Comparison of ENCODE assay signal across 23 mouse cellular contexts in genomic region chr5:24828446-24828845, GRCm38 (mm10). TPM values are rescaled to one million over a fixed set of nuclear protein-coding genes. Genes with fewer than 3 reads are reported as not detected.
DNase-seq lines count a peak whose midpoint lies in the region; TF ChIP-seq lines count a peak whose summit lies in the region.
"Had no signal": no experiment of that assay in that cellular context is flagged by ENCODE, and none has a peak within 500 bp of the region (broad histone marks: within the 10 kb centered on the region; RNA-seq: fewer than 3 reads in every experiment).

No protein-coding gene starts in this region.

- no peak overlapping the region for H3K4me3 ChIP-seq in heart, adult 2 months
- no peak overlapping the region for H3K4me3 ChIP-seq in layer of hippocampus, adult 2 months
- H3K4me3 ChIP-seq in E14TG2a.4 (replicated peaks; ENCODE audit: low read length), result no peak overlapping the region
- H3K4me3 ChIP-seq: erythroblast, embryonic 14.5 days; heart, embryonic 10.5 days; heart, embryonic 15.5 days; liver, embryonic 13.5 days had no signal

- no peak overlapping the region for H3K27ac ChIP-seq in heart, adult 2 months
- no peak overlapping the region for H3K27ac ChIP-seq in layer of hippocampus, adult 2 months
- H3K27ac ChIP-seq: heart, embryonic 10.5 days; heart, embryonic 15.5 days; kidney, postnatal 0 days; liver, embryonic 13.5 days had no signal

- H3K9ac ChIP-seq in heart, adult 2 months (ENCODE audit: low read depth, low read length), result no peak overlapping the region
- H3K9ac ChIP-seq: heart, embryonic 15.5 days; liver, embryonic 13.5 days had no signal

- no peak for DNase-seq in heart, adult 2 months
- no peak for DNase-seq in heart, adult 11 months
- DNase-seq in layer of hippocampus, adult 2 months (ENCODE audit: low spot score in 2 of 2), result no peak
- no peak for DNase-seq in layer of hippocampus, postnatal 25 days (ENCODE audit: extremely low spot score in 1 of 2, low spot score in 1 of 2)
- DNase-seq in R1 (ENCODE audit: low read depth, low spot score), result peak; percentile 16
- DNase-seq in urinary bladder, adult 18-20 months (ENCODE audit: low spot score in 2 of 2), result no peak
- DNase-seq: B cell, adult 2 months; cerebellum, adult 9-10 months; left cerebral cortex, postnatal 4 days; liver, embryonic 13.5 days; lung, adult 2 months; lung, postnatal 10 days; right cerebral cortex, adult 18-20 months; spleen, adult 18-20 months; thymus, adult 18-20 months; thymus, postnatal 25 days had no signal

- TF ChIP-seq CTCF in heart, adult 2 months (IDR thresholded peaks at IDR 0.05), result peak; percentile 12; the same call in 1 of the 2 replicates
- peak; percentile 28; the same call in 1 of the 2 replicates for TF ChIP-seq CTCF in layer of hippocampus, adult 2 months (conservative IDR thresholded peaks at IDR 0.05)
- TF ChIP-seq CTCF in E14TG2a.4 (conservative IDR thresholded peaks at IDR 0.05; ENCODE audit: low read length), result peak; percentile 17; the same call in 1 of the 2 replicates

- peaks cover 22% of the 10 kb centered on the region for H3K79me2 ChIP-seq in heart, adult 2 months (replicated peaks; ENCODE audit: control insufficient read depth, insufficient read depth, low read length)

- no peaks in the 10 kb centered on the region for H3K9me3 ChIP-seq in E14TG2a.4 (ENCODE audit: low read length)
- H3K9me3 ChIP-seq: G1E; heart, embryonic 10.5 days; heart, embryonic 15.5 days; liver, embryonic 13.5 days had no signal

- no peak for TF ChIP-seq POLR2A in heart, adult 2 months (IDR thresholded peaks at IDR 0.05; ENCODE audit: insufficient read depth, low read depth, low read length)

- intact Hi-C loops in heart, adult 2 months (cut with DNase I), result no loop called here

- WGBS in heart, adult 2 months, result 82% methylated on average over 3 of the region's 3 CpGs

- peaks cover 15% of the 10 kb centered on the region for H3K4me1 ChIP-seq in heart, adult 2 months (ENCODE audit: control insufficient read depth, insufficient read depth, low read length)
- H3K4me1 ChIP-seq in E14TG2a.4 (replicated peaks; ENCODE audit: low read depth, low read length), result peaks cover 69% of the 10 kb centered on the region

- H3K27me3 ChIP-seq in heart, adult 2 months (ENCODE audit: control insufficient read depth, insufficient read depth, low read length), result no peaks in the 10 kb centered on the region
- H3K27me3 ChIP-seq in E14TG2a.4 (ENCODE audit: insufficient read depth, low read length), result no peaks in the 10 kb centered on the region
- H3K27me3 ChIP-seq: heart, embryonic 15.5 days; liver, embryonic 13.5 days; Patski had no signal

- peaks cover 24% of the 10 kb centered on the region for H3K36me3 ChIP-seq in heart, adult 2 months (ENCODE audit: control insufficient read depth, insufficient read depth, low read length)
- H3K36me3 ChIP-seq in E14TG2a.4 (ENCODE audit: insufficient read depth, low read length), result peaks cover 40% of the 10 kb centered on the region
- H3K36me3 ChIP-seq: heart, embryonic 10.5 days; heart, embryonic 15.5 days had no signal

- no peak for TF ChIP-seq EP300 in heart, adult 2 months (IDR thresholded peaks at IDR 0.05; ENCODE audit: insufficient read depth, low read depth, low read length)

RNA-seq across cellular contexts. Expression of gene Rheb, which starts 14.0 kb away (rescaled TPM):
- 10 to 100 TPM; 76.9 to 87.4 TPM for total RNA-seq in heart, adult 2 months (2021)
- polyA plus RNA-seq in heart, adult 2 months (2012; rRNA removed), result 29.1 and 51.5 TPM in 2 replicates
- 100 to 1,000 TPM; 106 to 115 TPM for total RNA-seq in layer of hippocampus, adult 2 months (2021)
- 100 to 1,000 TPM; 116 to 123 TPM for total RNA-seq in layer of hippocampus, postnatal 25 days (2021)
